Mouse (Mus musculus): Measurements from ENCODE around the gene Nr2e1. TPM values are rescaled to one million over a fixed set of nuclear protein-coding genes. Genes with fewer than 3 reads are reported as not detected.
A peak's percentile ranks its signal among the peaks of the same experiment; 100 is the strongest.

Gene Nr2e1
- polyA plus RNA-seq, 1 experiment from 2014 or later = not detected

GRCm38 (mm10) chr10:42604874-42605273 lies 21.4 kb upstream of the Nr2e1 start:
- Histone ChIP-seq H3K4me1 (replicated peaks) (no peaks in the 10 kb centered on the region), H3K4me3 (no peak overlapping the region), H3K27ac (no peak overlapping the region), H3K27me3 (peaks cover 36% of the 10 kb centered on the region), H3K9ac (no peak overlapping the region), H3K4me2 (no peak overlapping the region), H3K9me3 (replicated peaks) (peaks cover 2% of the 10 kb centered on the region; the same call in 1 of the 2 replicates), H3K36me3 (no peaks in the 10 kb centered on the region)
- 66% methylated on average over 2 of the region's 2 CpGs for WGBS
- no peak for ATAC-seq (replicated peaks; ENCODE audit: insufficient number of reproducible peaks, insufficient read depth, low FRiP score, low read depth)

- Histone ChIP-seq H3K9me3 (replicated peaks) (peaks cover 2% of the 10 kb centered on the region; the same call in 1 of the 2 replicates), H3K36me3 (no peaks in the 10 kb centered on the region), H3K9ac (no peak overlapping the region), H3K27ac (no peak overlapping the region), H3K4me2 (no peak overlapping the region), H3K4me3 (no peak overlapping the region), H3K27me3 (peaks cover 22% of the 10 kb centered on the region), H3K4me1 (replicated peaks) (no peaks in the 10 kb centered on the region)
- no peak for ATAC-seq (replicated peaks; ENCODE audit: insufficient number of reproducible peaks, insufficient read depth, low FRiP score, low read depth)
- WGBS = 21% methylated on average over 10 of the region's 10 CpGs
These were observed 18.1 kb upstream of the Nr2e1 start for GRCm38 (mm10) chr10:42601556-42601955.

- H3K4me1 ChIP-seq (replicated peaks) = no peaks in the 10 kb centered on the region
- no peak overlapping the region for H3K4me3 ChIP-seq
- H3K4me2 ChIP-seq = no peak overlapping the region
- H3K36me3 ChIP-seq = no peaks in the 10 kb centered on the region
- 79% methylated on average over 8 of the region's 8 CpGs for whole genome bisulfite sequencing
- no peak for ATAC-seq (replicated peaks; ENCODE audit: insufficient number of reproducible peaks, insufficient read depth, low FRiP score, low read depth)
- H3K9me3 ChIP-seq (replicated peaks) = no peaks in the 10 kb centered on the region
- H3K9ac ChIP-seq = no peak overlapping the region
- H3K27me3 ChIP-seq = peaks cover 45% of the 10 kb centered on the region
- H3K27ac ChIP-seq = no peak overlapping the region
These were observed 15.2 kb upstream of the Nr2e1 start for GRCm38 (mm10) chr10:42598615-42599014.

GRCm38 (mm10) chr10:42593201-42593600 lies 9.8 kb upstream of the Nr2e1 start:
- WGBS = 16% methylated on average over 7 of the region's 7 CpGs
- Histone ChIP-seq H3K27ac (no peak overlapping the region), H3K27me3 (peaks cover 87% of the 10 kb centered on the region), H3K4me3 (no peak overlapping the region), H3K9ac (no peak overlapping the region), H3K36me3 (no peaks in the 10 kb centered on the region), H3K9me3 (replicated peaks) (no peaks in the 10 kb centered on the region), H3K4me2 (no peak overlapping the region), H3K4me1 (replicated peaks) (peaks cover 16% of the 10 kb centered on the region)
- ATAC-seq (replicated peaks; ENCODE audit: insufficient number of reproducible peaks, insufficient read depth, low FRiP score, low read depth) = no peak

GRCm38 (mm10) chr10:42591993-42592686 lies 8.7 kb upstream of the Nr2e1 start:
- peaks cover 16% of the 10 kb centered on the region for H3K4me1 ChIP-seq (replicated peaks)
- H3K27me3 ChIP-seq = peaks cover 92% of the 10 kb centered on the region
- no peak for ATAC-seq (replicated peaks; ENCODE audit: insufficient number of reproducible peaks, insufficient read depth, low FRiP score, low read depth)
- no peaks in the 10 kb centered on the region for H3K9me3 ChIP-seq (replicated peaks)
- WGBS = 1% methylated on average over 25 of the region's 25 CpGs
- H3K9ac ChIP-seq = no peak overlapping the region
- H3K27ac ChIP-seq = no peak overlapping the region
- peak overlapping the region; percentile 57 for H3K4me2 ChIP-seq
- H3K4me3 ChIP-seq = peak overlapping the region; percentile 44
- H3K36me3 ChIP-seq = no peaks in the 10 kb centered on the region

- Histone ChIP-seq H3K27ac (no peak overlapping the region), H3K36me3 (no peaks in the 10 kb centered on the region), H3K4me2 (peak overlapping the region; percentile 57), H3K27me3 (peaks cover 96% of the 10 kb centered on the region), H3K4me1 (replicated peaks) (peaks cover 16% of the 10 kb centered on the region), H3K9ac (no peak overlapping the region), H3K9me3 (replicated peaks) (no peaks in the 10 kb centered on the region), H3K4me3 (peak overlapping the region; percentile 44)
- WGBS = under 1% methylated on average over 67 of the region's 67 CpGs
- no peak for ATAC-seq (replicated peaks; ENCODE audit: insufficient number of reproducible peaks, insufficient read depth, low FRiP score, low read depth)
These were observed 8.0 kb upstream of the Nr2e1 start for GRCm38 (mm10) chr10:42591185-42591992.

- no peaks in the 10 kb centered on the region for H3K9me3 ChIP-seq (replicated peaks)
- no peak overlapping the region for H3K9ac ChIP-seq
- H3K4me3 ChIP-seq = no peak overlapping the region
- no peaks in the 10 kb centered on the region for H3K36me3 ChIP-seq
- peaks cover 16% of the 10 kb centered on the region for H3K4me1 ChIP-seq (replicated peaks)
- no peak overlapping the region for H3K27ac ChIP-seq
- WGBS = 4% methylated on average over 19 of the region's 19 CpGs
- H3K4me2 ChIP-seq = no peak overlapping the region
- peaks cover 98% of the 10 kb centered on the region for H3K27me3 ChIP-seq
- ATAC-seq (replicated peaks; ENCODE audit: insufficient number of reproducible peaks, insufficient read depth, low FRiP score, low read depth) = no peak
These were observed 7.1 kb upstream of the Nr2e1 start for GRCm38 (mm10) chr10:42590261-42591184.

- no peak overlapping the region for H3K9ac ChIP-seq
- no peaks in the 10 kb centered on the region for H3K36me3 ChIP-seq
- H3K4me1 ChIP-seq (replicated peaks) = peaks cover 18% of the 10 kb centered on the region
- H3K27ac ChIP-seq = no peak overlapping the region
- no peak overlapping the region for H3K4me2 ChIP-seq
- no peak overlapping the region for H3K4me3 ChIP-seq
- 5% methylated on average over 5 of the region's 5 CpGs for WGBS
- ATAC-seq (replicated peaks; ENCODE audit: insufficient number of reproducible peaks, insufficient read depth, low FRiP score, low read depth) = no peak
- no peaks in the 10 kb centered on the region for H3K9me3 ChIP-seq (replicated peaks)
- H3K27me3 ChIP-seq = peaks cover 98% of the 10 kb centered on the region
These were observed 6.1 kb upstream of the Nr2e1 start for GRCm38 (mm10) chr10:42589505-42589904.

GRCm38 (mm10) chr10:42587961-42588750 lies 4.7 kb upstream of the Nr2e1 start:
- no peaks in the 10 kb centered on the region for H3K36me3 ChIP-seq
- H3K27ac ChIP-seq = no peak overlapping the region
- H3K9ac ChIP-seq = no peak overlapping the region
- no peak overlapping the region for H3K4me2 ChIP-seq
- ATAC-seq (replicated peaks; ENCODE audit: insufficient number of reproducible peaks, insufficient read depth, low FRiP score, low read depth) = no peak
- H3K9me3 ChIP-seq (replicated peaks) = no peaks in the 10 kb centered on the region
- peaks cover 32% of the 10 kb centered on the region for H3K4me1 ChIP-seq (replicated peaks)
- WGBS = 7% methylated on average over 8 of the region's 8 CpGs
- peaks cover 98% of the 10 kb centered on the region for H3K27me3 ChIP-seq
- no peak overlapping the region for H3K4me3 ChIP-seq

GRCm38 (mm10) chr10:42585596-42586305 lies 2.3 kb upstream of the Nr2e1 start:
- H3K9me3 ChIP-seq (replicated peaks) = no peaks in the 10 kb centered on the region
- H3K9ac ChIP-seq = no peak overlapping the region
- H3K27me3 ChIP-seq = peaks cover 98% of the 10 kb centered on the region
- peaks cover 30% of the 10 kb centered on the region for H3K4me1 ChIP-seq (replicated peaks)
- no peak overlapping the region for H3K27ac ChIP-seq
- no peak for ATAC-seq (replicated peaks; ENCODE audit: insufficient number of reproducible peaks, insufficient read depth, low FRiP score, low read depth)
- H3K4me3 ChIP-seq = no peak overlapping the region
- H3K4me2 ChIP-seq = no peak overlapping the region
- 5% methylated on average over 22 of the region's 22 CpGs for WGBS
- no peaks in the 10 kb centered on the region for H3K36me3 ChIP-seq

Measured in heart, embryonic 15.5 days (tissue).